Mouse (Mus musculus): ENCODE measurements around the gene 6030458C11Rik.

- TF ChIP-seq CTCF (IDR thresholded peaks at IDR 0.05; ENCODE audit: extremely low read depth, insufficient read depth, low read length): no peak
- TF ChIP-seq POLR2A (IDR thresholded peaks at IDR 0.05; ENCODE audit: extremely low read depth, insufficient read depth, low read length): no peak
Measured at GRCm38 (mm10) chr15:12849373-12849772, 24.9 kb upstream of the 6030458C11Rik start.

All from cortical plate, adult 2 months (tissue).